Mouse (Mus musculus) spleen, adult 2 months (tissue): Measurements from ENCODE around the gene 2510039O18Rik.

Experiments used
- CTCF ChIP-seq: fragments of 200-500 bp; IDR thresholded peaks from 2 replicates; pipeline ENCODE4 v1.5.1; 2011; ENCODE audit warnings: mild to moderate bottlenecking, inconsistent platforms; ENCODE audit not compliant: insufficient read depth, insufficient read length, insufficient replicate concordance; ENCODE audit errors: extremely low read depth
- POLR2A ChIP-seq: fragments of 200-500 bp; IDR thresholded peaks from 2 replicates; pipeline ENCODE4 v1.6.1; 2011; ENCODE audit warnings: low read depth, low read length, inconsistent platforms

GRCm38 (mm10) chr4:147928136-147928535 is 12.6 kb upstream of the 2510039O18Rik start:
- TF ChIP-seq CTCF (no peak), POLR2A (no peak)
